In the genomic region with DNA sequence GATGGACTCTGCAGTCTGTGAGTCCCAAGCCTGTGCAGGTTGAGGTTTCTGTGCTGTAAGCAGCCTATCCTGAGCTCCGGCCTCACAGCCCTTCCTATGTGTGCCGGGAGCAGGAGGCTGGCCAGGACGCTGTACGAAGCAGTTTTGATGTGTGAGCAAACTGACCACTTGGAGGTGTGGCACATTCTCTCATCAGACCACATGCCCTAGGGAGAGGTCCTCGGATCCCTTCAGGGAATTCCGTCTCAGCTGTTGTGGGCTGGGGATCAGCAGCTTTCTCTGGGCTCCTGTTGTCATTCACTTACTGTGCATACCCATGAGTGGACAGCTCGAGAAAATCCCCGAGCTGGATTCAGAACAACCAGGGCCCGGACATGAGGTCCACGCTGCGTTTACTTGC, we compare ENCODE assay signal across 11 mouse cellular contexts.
"Had no signal": no experiment of that assay in that cellular context is flagged by ENCODE, and none has a peak within 500 bp of the region (broad histone marks: within the 10 kb centered on the region; RNA-seq: fewer than 3 reads in every experiment).

No protein-coding gene starts in this region.

- H3K9ac ChIP-seq: kidney, embryonic 15.5 days; liver, embryonic 15.5 days had no signal

- H3K4me3 ChIP-seq: kidney, embryonic 15.5 days; left cerebral cortex, adult 2 months; limb, embryonic 10.5 days; liver, embryonic 15.5 days had no signal

- H3K27me3 ChIP-seq: kidney, embryonic 15.5 days; liver, embryonic 15.5 days had no signal

- H3K4me2 ChIP-seq: kidney, embryonic 15.5 days; liver, embryonic 11.5 days; liver, embryonic 15.5 days had no signal

- H3K9me3 ChIP-seq: kidney, embryonic 15.5 days; limb, embryonic 10.5 days; liver, embryonic 15.5 days had no signal

- H3K36me3 ChIP-seq: kidney, embryonic 15.5 days; limb, embryonic 10.5 days; liver, embryonic 15.5 days had no signal

- DNase-seq: kidney, adult 2 months; kidney, postnatal 14 days; lung, adult 2 months; lung, postnatal 36 days; right cerebral cortex, postnatal 14 days; thymus, postnatal 4 days had no signal

- H3K27ac ChIP-seq: kidney, embryonic 15.5 days; left cerebral cortex, adult 2 months; limb, embryonic 10.5 days; liver, embryonic 15.5 days had no signal
